Mouse (Mus musculus): ENCODE data around the gene Il18.

DNA sequence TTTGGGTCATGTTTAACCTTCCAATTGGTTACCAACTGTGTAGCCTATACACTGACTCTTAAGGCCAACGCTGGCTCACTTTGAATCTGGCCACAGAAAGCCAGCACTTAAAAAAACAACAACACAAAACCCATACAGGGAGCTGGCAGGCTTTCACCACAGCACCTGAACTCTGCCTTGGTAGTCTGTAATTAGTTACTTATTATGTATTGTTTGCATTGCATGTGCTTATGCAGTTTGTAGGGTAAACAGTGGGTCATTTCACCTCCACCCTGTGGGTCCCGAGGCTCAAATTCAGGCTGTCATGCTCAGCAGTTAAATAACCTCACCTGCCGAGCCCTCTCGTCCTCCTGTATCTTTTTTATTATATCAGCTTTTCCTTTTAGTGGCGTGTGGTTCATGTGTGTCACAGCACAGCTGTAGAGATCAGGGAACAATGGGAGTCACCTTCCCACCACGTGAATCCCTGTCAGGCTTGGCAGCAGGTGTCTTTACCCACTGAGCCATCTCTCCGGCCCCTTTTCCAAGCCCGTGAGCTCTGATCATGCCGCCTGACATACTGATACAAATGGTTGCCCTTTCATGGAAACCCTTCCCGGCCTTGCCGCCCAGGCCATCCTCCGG, 40.3 kb downstream of the Il18 start:
- TF ChIP-seq CTCF (IDR thresholded peaks at IDR 0.05; ENCODE audit: borderline replicate concordance, insufficient read depth, low read length) (no peak), POLR2A (IDR thresholded peaks at IDR 0.05; ENCODE audit: low read depth, low read length) (no peak)

Data from embryonic fibroblast, embryonic 13.5 days (primary cell).